In the genomic region with DNA sequence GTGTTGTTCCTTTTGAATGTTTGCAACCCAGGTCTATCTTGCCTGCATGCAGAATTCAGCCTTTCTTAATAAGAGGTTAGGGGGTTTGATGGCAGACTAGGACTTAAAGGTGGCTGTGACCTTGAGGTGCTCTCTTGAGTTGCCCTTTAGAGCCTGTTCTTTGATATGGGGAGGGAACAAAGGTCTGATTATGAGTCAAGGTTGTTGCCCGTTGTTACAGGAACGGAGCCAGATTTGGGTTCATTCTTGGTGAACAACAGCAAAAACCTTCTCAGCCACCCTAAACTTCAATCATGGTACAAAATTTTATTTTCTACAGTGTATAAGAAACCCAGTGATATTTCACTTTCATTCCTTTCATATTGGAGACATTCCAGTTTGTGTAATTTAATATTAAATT, we compare ENCODE assay signal across 17 mouse cellular contexts. TPM values are rescaled to one million over a fixed set of nuclear protein-coding genes. Genes with fewer than 3 reads are reported as not detected.
DNase-seq lines count a peak whose midpoint lies in the region; ATAC-seq and TF ChIP-seq lines count a peak whose summit lies in the region.
"Had no signal": no experiment of that assay in that cellular context is flagged by ENCODE, and none has a peak within 500 bp of the region (broad histone marks: within the 10 kb centered on the region; RNA-seq: fewer than 3 reads in every experiment).

No protein-coding gene starts in this region.

- peak; percentile 20 for DNase-seq in heart, adult 8-10 months (ENCODE audit: low spot score)
- no peak for DNase-seq in liver, postnatal 0 days
- no peak for DNase-seq in liver
- DNase-seq in fibroblast of lung, adult 2 months (ENCODE audit: low read depth) = peak; percentile 64
- DNase-seq in spleen, postnatal 10 days (ENCODE audit: low spot score in 2 of 2) = no peak
- DNase-seq: cerebellum, postnatal 36 days; midbrain, embryonic 14.5 days; right cerebral cortex, postnatal 4 days had no signal

- ATAC-seq in heart, embryonic 11.5 days (replicated peaks; ENCODE audit: insufficient number of reproducible peaks, low FRiP score, low TSS enrichment) = no peak
- ATAC-seq in liver, postnatal 0 days = no peak
- no peak for ATAC-seq in erythroblast, adult 5-6 weeks (replicated peaks; ENCODE audit: low FRiP score, poor library complexity, severe bottlenecking)

- TF ChIP-seq POLR2A in testis, adult 2 months (IDR thresholded peaks at IDR 0.05; ENCODE audit: control insufficient read depth, low read depth, low read length) = no peak

- H3K27me3 ChIP-seq in heart, embryonic 11.5 days (ENCODE audit: control insufficient read depth, insufficient read depth, low read length) = no peaks in the 10 kb centered on the region; the same call in 1 of the 2 replicates
- no peaks in the 10 kb centered on the region for H3K27me3 ChIP-seq in liver, postnatal 0 days (ENCODE audit: insufficient read depth, low read length)
- no peaks in the 10 kb centered on the region for H3K27me3 ChIP-seq in testis, adult 2 months (ENCODE audit: control insufficient read depth, insufficient read depth, low read length)
- H3K27me3 ChIP-seq: kidney, embryonic 15.5 days; lung, embryonic 15.5 days had no signal

- H3K4me2 ChIP-seq in heart, embryonic 11.5 days = no peak overlapping the region
- no peak overlapping the region for H3K4me2 ChIP-seq in liver, postnatal 0 days (ENCODE audit: low read depth, low read length)

- H3K36me3 ChIP-seq in heart, embryonic 11.5 days (ENCODE audit: control insufficient read depth, insufficient read depth, low read length) = no peaks in the 10 kb centered on the region
- H3K36me3 ChIP-seq in liver, postnatal 0 days (replicated peaks; ENCODE audit: insufficient read depth, low read length) = 0 out of 2 replicates have a peak, but pooled peaks cover 4% of the 10 kb centered on the region
- no peaks in the 10 kb centered on the region for H3K36me3 ChIP-seq in testis, adult 2 months (ENCODE audit: control insufficient read depth, insufficient read depth, low read length)
- H3K36me3 ChIP-seq: kidney, embryonic 15.5 days; lung, embryonic 15.5 days had no signal

- no peak overlapping the region for H3K4me3 ChIP-seq in heart, embryonic 11.5 days (ENCODE audit: low read depth, low read length)
- H3K4me3 ChIP-seq in liver, postnatal 0 days (ENCODE audit: low read depth, low read length) = no peak overlapping the region
- H3K4me3 ChIP-seq in testis, adult 2 months (ENCODE audit: control insufficient read depth, low read depth, low read length) = no peak overlapping the region

- H3K9me3 ChIP-seq in heart, embryonic 11.5 days (replicated peaks; ENCODE audit: control insufficient read depth, low read length) = no peaks in the 10 kb centered on the region
- no peaks in the 10 kb centered on the region for H3K9me3 ChIP-seq in liver, postnatal 0 days (ENCODE audit: low read length)
- H3K9me3 ChIP-seq: kidney, embryonic 15.5 days; lung, embryonic 15.5 days had no signal

- no peaks in the 10 kb centered on the region for H3K4me1 ChIP-seq in heart, embryonic 11.5 days (ENCODE audit: control insufficient read depth, insufficient read depth, low read length)
- H3K4me1 ChIP-seq in liver, postnatal 0 days (ENCODE audit: insufficient read depth) = peaks cover 5% of the 10 kb centered on the region; the same call in 1 of the 2 replicates
- H3K4me1 ChIP-seq in testis, adult 2 months (ENCODE audit: control insufficient read depth, insufficient read depth, low read length) = no peaks in the 10 kb centered on the region; the same call in 1 of the 2 replicates
- H3K4me1 ChIP-seq: kidney, embryonic 15.5 days; lung, embryonic 15.5 days had no signal

- H3K27ac ChIP-seq in heart, embryonic 11.5 days (ENCODE audit: low read depth, low read length) = no peak overlapping the region
- peak overlapping the region; percentile 36; the same call in 1 of the 2 replicates for H3K27ac ChIP-seq in liver, postnatal 0 days (ENCODE audit: low read depth)
- peak overlapping the region; percentile 44 for H3K27ac ChIP-seq in testis, adult 2 months (ENCODE audit: control insufficient read depth, insufficient read depth, low read depth, low read length)
- H3K27ac ChIP-seq: lung, embryonic 15.5 days had no signal

- no peak for TF ChIP-seq EP300 in liver, postnatal 0 days (IDR thresholded peaks at IDR 0.05; ENCODE audit: low read depth)

- TF ChIP-seq CTCF in liver, postnatal 0 days (IDR thresholded peaks at IDR 0.05; ENCODE audit: low read depth) = no peak
- TF ChIP-seq CTCF in testis, adult 2 months (IDR thresholded peaks at IDR 0.05; ENCODE audit: control insufficient read depth, insufficient read depth, insufficient replicate concordance, low read depth, low read length) = no peak

- 76% methylated on average over 2 of the region's 2 CpGs for WGBS in heart, embryonic 11.5 days (ENCODE audit: insufficient replicate concordance)
- 73% methylated on average over 2 of the region's 2 CpGs for WGBS in liver, postnatal 0 days (ENCODE audit: insufficient replicate concordance)

- H3K9ac ChIP-seq in heart, embryonic 11.5 days (ENCODE audit: low read depth, low read length) = no peak overlapping the region
- H3K9ac ChIP-seq in liver, postnatal 0 days (replicated peaks) = no peak overlapping the region
- H3K9ac ChIP-seq: kidney, embryonic 15.5 days; lung, embryonic 15.5 days had no signal

RNA-seq across cellular contexts. Expression of gene Ifi27, which starts 0.6 kb away (rescaled TPM):
- total RNA-seq in heart, adult 8-10 months (2022) = 10 to 100 TPM; 45.0 to 62.7 (median 52.4) TPM
- polyA plus RNA-seq in heart, embryonic 11.5 days (2014; fragmentation: Nextera tagmentation; extraction: Ambion mirVana) = 11.5 and 12.1 TPM in 2 replicates
- polyA plus RNA-seq in liver, postnatal 0 days (2015; fragmentation: Nextera tagmentation; extraction: Ambion mirVana) = 37.2 and 44.0 TPM in 2 replicates
- polyA plus RNA-seq in testis, adult 2 months (2012; rRNA removed) = 52.1 and 53.0 TPM in 2 replicates
- 125 and 138 TPM in 2 replicates for total RNA-seq in erythroblast, adult 5-6 weeks (2015; ENCODE audit: low replicate concordance)
- total RNA-seq in erythroblast, adult 5-6 weeks (2017; ENCODE audit: low replicate concordance) = 117 and 145 TPM in 2 replicates

RNA-seq across cellular contexts. Expression of gene Ddx24, which starts 7.8 kb away (rescaled TPM):
- total RNA-seq in heart, adult 8-10 months (2022) = 10 to 100 TPM; 88.5 to 95.6 (median 91.7) TPM
- polyA plus RNA-seq in heart, embryonic 11.5 days (2014; fragmentation: Nextera tagmentation; extraction: Ambion mirVana) = 72.5 and 74.2 TPM in 2 replicates
- polyA plus RNA-seq in liver, postnatal 0 days (2015; fragmentation: Nextera tagmentation; extraction: Ambion mirVana) = 58.1 and 59.1 TPM in 2 replicates
- 47.3 and 49.4 TPM in 2 replicates for polyA plus RNA-seq in testis, adult 2 months (2012; rRNA removed)
- 21.5 and 31.8 TPM in 2 replicates for total RNA-seq in erythroblast, adult 5-6 weeks (2015; ENCODE audit: low replicate concordance)
- total RNA-seq in erythroblast, adult 5-6 weeks (2017; ENCODE audit: low replicate concordance) = 46.3 and 55.2 TPM in 2 replicates

RNA-seq across cellular contexts. Expression of gene Ifi27l2a, which starts 10.1 kb away (rescaled TPM):
- 10 to 100 TPM; 20.2 to 34.4 (median 28.4) TPM for total RNA-seq in heart, adult 8-10 months (2022)
- polyA plus RNA-seq in heart, embryonic 11.5 days (2014; fragmentation: Nextera tagmentation; extraction: Ambion mirVana) = 0.92 and 1.8 TPM in 2 replicates
- polyA plus RNA-seq in liver, postnatal 0 days (2015; fragmentation: Nextera tagmentation; extraction: Ambion mirVana) = 46.6 and 49.7 TPM in 2 replicates
- 4.7 and 12.9 TPM in 2 replicates for polyA plus RNA-seq in testis, adult 2 months (2012; rRNA removed)
- total RNA-seq in erythroblast, adult 5-6 weeks (2015; ENCODE audit: low replicate concordance) = 7.5 and 30.9 TPM in 2 replicates
- 3.2 and 26.5 TPM in 2 replicates for total RNA-seq in erythroblast, adult 5-6 weeks (2017; ENCODE audit: low replicate concordance)

RNA-seq across cellular contexts. Expression of gene Ifi27l2b, which starts 23.6 kb away (rescaled TPM):
- not detected for total RNA-seq in heart, adult 8-10 months (2022)
- polyA plus RNA-seq in heart, embryonic 11.5 days (2014; fragmentation: Nextera tagmentation; extraction: Ambion mirVana) = not detected in 2 replicates
- not detected in 2 replicates for polyA plus RNA-seq in liver, postnatal 0 days (2015; fragmentation: Nextera tagmentation; extraction: Ambion mirVana)
- not detected in 2 replicates for polyA plus RNA-seq in testis, adult 2 months (2012; rRNA removed)
- total RNA-seq in erythroblast, adult 5-6 weeks (2015; ENCODE audit: low replicate concordance) = not detected in 2 replicates
- total RNA-seq in erythroblast, adult 5-6 weeks (2017; ENCODE audit: low replicate concordance) = not detected in 2 replicates
- total RNA-seq: gastrocnemius, postnatal 14 days; left cerebral cortex, postnatal 10 days had no signal
- polyA plus RNA-seq: forebrain, embryonic 11.5 days; hindbrain, embryonic 11.5 days; kidney, embryonic 15.5 days; lung, embryonic 15.5 days; midbrain, embryonic 14.5 days had no signal

RNA-seq across cellular contexts. Expression of gene 9330161L09Rik, which starts 25.8 kb away (rescaled TPM):
- total RNA-seq in heart, adult 8-10 months (2022) = 1 to 10 TPM in 3 of 4 experiments, under 1 TPM in 1; 0.41 to 1.8 (median 1.2) TPM
- polyA plus RNA-seq in heart, embryonic 11.5 days (2014; fragmentation: Nextera tagmentation; extraction: Ambion mirVana) = 0.52 and 0.53 TPM in 2 replicates
- polyA plus RNA-seq in liver, postnatal 0 days (2015; fragmentation: Nextera tagmentation; extraction: Ambion mirVana) = 0.14 TPM in 1 of 2 replicates, not detected in the other
- polyA plus RNA-seq in testis, adult 2 months (2012; rRNA removed) = 0.28 and 0.52 TPM in 2 replicates
- not detected in 2 replicates for total RNA-seq in erythroblast, adult 5-6 weeks (2015; ENCODE audit: low replicate concordance)
- 0.42 TPM in 1 of 2 replicates, not detected in the other for total RNA-seq in erythroblast, adult 5-6 weeks (2017; ENCODE audit: low replicate concordance)
- polyA plus RNA-seq: lung, embryonic 15.5 days had no signal

Comparison
In these comparisons a context has a peak if more than half of its experiments do, and no peak if none do; other contexts are left out.
1. DNase-seq: peak in heart, adult 8-10 months (single experiment) and fibroblast of lung, adult 2 months (single experiment); none in liver, postnatal 0 days (single experiment), liver (single experiment) and spleen, postnatal 10 days (0 of 2).